Mouse (Mus musculus) lung, embryonic 16.5 days (tissue): ENCODE measurements at regions not wholly inside any gene's neighbourhood (a gene's known extent, or its start where the extent isn't known, plus 50 kb on each side); places are given as distances from the start of the nearest gene placed in this dataset.
"Not testable (repeated sequence)": the region's sequence is repeated elsewhere in the genome, so short reads cannot be mapped to it uniquely, and the experiment has no call there.

Experiments used
- ATAC-seq: fragments of 200-750 bp; cut with Nextera tagmentation; 2 replicates; pipeline ENCODE4 v1.8.0; 2017; ENCODE audit warnings: low read depth, mild to moderate bottlenecking, moderate library complexity
- H3K27ac ChIP-seq: fragments of 300-500 bp; sonication (generic); 2 replicates; pipeline ENCODE4 v1.5.1; 2014; ENCODE audit warnings: mild to moderate bottlenecking, control low read depth, low read length
- H3K27me3 ChIP-seq: fragments of 300-500 bp; sonication (generic); 2 replicates; pipeline ENCODE4 v1.6.1; 2014; ENCODE audit warnings: low read depth, low read length, mixed read lengths; ENCODE audit not compliant: control insufficient read depth, insufficient read depth
- H3K36me3 ChIP-seq: fragments of 300-500 bp; sonication (generic); 2 replicates; pipeline ENCODE4 v1.6.1; 2014; ENCODE audit warnings: low read length; ENCODE audit not compliant: control insufficient read depth, insufficient read depth
- H3K4me1 ChIP-seq: fragments of 300-500 bp; sonication (generic); replicated peaks from 2 replicates; pipeline ENCODE4 v1.6.1; 2014; ENCODE audit warnings: low read length, mixed read lengths; ENCODE audit not compliant: control insufficient read depth, insufficient read depth
- H3K4me2 ChIP-seq: fragments of 300-500 bp; sonication (generic); 2 replicates; pipeline ENCODE4 v1.6.1; 2014; ENCODE audit warnings: low read depth, low read length, control low read depth
- H3K4me3 ChIP-seq: fragments of 300-500 bp; sonication (generic); 2 replicates; pipeline ENCODE4 v1.5.1; 2014; ENCODE audit warnings: mild to moderate bottlenecking, low read length, control low read depth
- H3K9ac ChIP-seq: fragments of 300-500 bp; sonication (generic); 2 replicates; pipeline ENCODE4 v1.6.1; 2014; ENCODE audit warnings: low read length, control low read depth
- H3K9me3 ChIP-seq: fragments of 300-500 bp; sonication (generic); 2 replicates; pipeline ENCODE4 v1.6.1; 2016; ENCODE audit warnings: low read length; ENCODE audit not compliant: control insufficient read depth
- WGBS: fragments of 180-500 bp; shearing (Covaris S2); extraction: QIAGEN DNeasy Blood & Tissue Kit; methylation state at CpG from one replicate; pipeline ENCODE4 v1.1.7; 2014; 5-methylcytosine and 5-hydroxymethylcytosine counted together

GRCm38 (mm10) chr13:44490935-44491465, 238.3 kb upstream of the Jarid2 start:
- Histone ChIP-seq H3K27ac (no peak overlapping the region; the same call in 1 of the 2 replicates), H3K4me3 (no peak overlapping the region), H3K9me3 (no peaks in the 10 kb centered on the region), H3K4me1 (peaks cover 8% of the 10 kb centered on the region), H3K9ac (no peak overlapping the region), H3K36me3 (no peaks in the 10 kb centered on the region), H3K4me2 (no peak overlapping the region), H3K27me3 (no peaks in the 10 kb centered on the region)
- no peak for ATAC-seq
- 43% methylated on average over 4 of the region's 4 CpGs for WGBS

- WGBS: 53% methylated on average over 3 of the region's 3 CpGs
- Histone ChIP-seq H3K9ac (no peak overlapping the region), H3K4me1 (peaks cover 8% of the 10 kb centered on the region), H3K4me2 (no peak overlapping the region), H3K27me3 (no peaks in the 10 kb centered on the region), H3K27ac (no peak overlapping the region), H3K36me3 (no peaks in the 10 kb centered on the region), H3K9me3 (no peaks in the 10 kb centered on the region), H3K4me3 (no peak overlapping the region)
- ATAC-seq: no peak
Observed at GRCm38 (mm10) chr13:44493884-44494283, 235.4 kb upstream of the Jarid2 start.

GRCm38 (mm10) chr13:44495450-44495849, 233.8 kb upstream of the Jarid2 start:
- 79% methylated on average over 10 of the region's 10 CpGs for WGBS
- ATAC-seq: no peak
- H3K27me3 ChIP-seq: no peaks in the 10 kb centered on the region
- peaks cover 8% of the 10 kb centered on the region for H3K4me1 ChIP-seq
- no peak overlapping the region for H3K9ac ChIP-seq
- no peaks in the 10 kb centered on the region for H3K9me3 ChIP-seq
- H3K27ac ChIP-seq: no peak overlapping the region
- no peak overlapping the region for H3K4me3 ChIP-seq
- H3K4me2 ChIP-seq: no peak overlapping the region
- no peaks in the 10 kb centered on the region for H3K36me3 ChIP-seq

- no peak overlapping the region for H3K9ac ChIP-seq
- H3K4me1 ChIP-seq: peaks cover 5% of the 10 kb centered on the region
- no peak for ATAC-seq
- no peak overlapping the region for H3K4me3 ChIP-seq
- H3K36me3 ChIP-seq: no peaks in the 10 kb centered on the region
- H3K4me2 ChIP-seq: no peak overlapping the region
- no peak overlapping the region for H3K27ac ChIP-seq
- H3K27me3 ChIP-seq: no peaks in the 10 kb centered on the region
- H3K9me3 ChIP-seq: no peaks in the 10 kb centered on the region
- WGBS: 75% methylated on average over 9 of the region's 9 CpGs
Observed at GRCm38 (mm10) chr13:44496596-44496995, 232.7 kb upstream of the Jarid2 start.

GRCm38 (mm10) chr13:44500896-44501295, 228.4 kb upstream of the Jarid2 start:
- H3K4me1 ChIP-seq: peaks cover 21% of the 10 kb centered on the region
- not testable (repeated sequence) for H3K36me3 ChIP-seq, H3K27ac ChIP-seq, H3K27me3 ChIP-seq, H3K9me3 ChIP-seq, H3K4me3 ChIP-seq, ATAC-seq, H3K9ac ChIP-seq, H3K4me2 ChIP-seq
- 84% methylated on average over 5 of the region's 5 CpGs for WGBS

- no peak overlapping the region for H3K4me2 ChIP-seq
- H3K9me3 ChIP-seq: no peaks in the 10 kb centered on the region
- 37% methylated on average over 5 of the region's 5 CpGs for WGBS
- peak overlapping the region; percentile 59 for H3K27ac ChIP-seq
- H3K27me3 ChIP-seq: no peaks in the 10 kb centered on the region
- peak; percentile 83 for ATAC-seq
- H3K4me3 ChIP-seq: no peak overlapping the region
- H3K9ac ChIP-seq: no peak overlapping the region
- no peaks in the 10 kb centered on the region for H3K36me3 ChIP-seq
- H3K4me1 ChIP-seq: peaks cover 22% of the 10 kb centered on the region
Observed at GRCm38 (mm10) chr13:44501777-44502321, 227.4 kb upstream of the Jarid2 start.

GRCm38 (mm10) chr13:44502612-44503256, 226.5 kb upstream of the Jarid2 start:
- peaks cover 24% of the 10 kb centered on the region for H3K4me1 ChIP-seq
- no peak overlapping the region for H3K4me2 ChIP-seq
- H3K9me3 ChIP-seq: no peaks in the 10 kb centered on the region
- H3K27me3 ChIP-seq: no peaks in the 10 kb centered on the region
- no peak overlapping the region for H3K9ac ChIP-seq
- no peak overlapping the region for H3K4me3 ChIP-seq
- 0 out of 2 replicates have a peak overlapping the region, but pooled peaks have one; percentile 36 for H3K27ac ChIP-seq
- WGBS: 43% methylated on average over 10 of the region's 10 CpGs
- H3K36me3 ChIP-seq: no peaks in the 10 kb centered on the region
- peak; percentile 22; the same call in 1 of the 2 replicates for ATAC-seq

- ATAC-seq: no peak
- H3K36me3 ChIP-seq: no peaks in the 10 kb centered on the region
- peaks cover 24% of the 10 kb centered on the region for H3K4me1 ChIP-seq
- no peak overlapping the region for H3K4me2 ChIP-seq
- H3K4me3 ChIP-seq: no peak overlapping the region
- WGBS: 70% methylated on average over 15 of the region's 15 CpGs
- H3K27ac ChIP-seq: peak overlapping the region; percentile 36; the same call in 1 of the 2 replicates
- no peaks in the 10 kb centered on the region for H3K27me3 ChIP-seq
- no peaks in the 10 kb centered on the region for H3K9me3 ChIP-seq
- H3K9ac ChIP-seq: no peak overlapping the region
Observed at GRCm38 (mm10) chr13:44503257-44503950, 225.9 kb upstream of the Jarid2 start.

GRCm38 (mm10) chr13:44504455-44504854, 224.8 kb upstream of the Jarid2 start:
- Histone ChIP-seq H3K27ac (no peak overlapping the region), H3K9me3 (no peaks in the 10 kb centered on the region), H3K9ac (no peak overlapping the region), H3K36me3 (no peaks in the 10 kb centered on the region), H3K4me1 (peaks cover 24% of the 10 kb centered on the region), H3K4me2 (no peak overlapping the region), H3K4me3 (no peak overlapping the region), H3K27me3 (no peaks in the 10 kb centered on the region)
- 79% methylated on average over 6 of the region's 6 CpGs for WGBS
- ATAC-seq: no peak
